11 mouse cellular contexts compared by ENCODE assay signal in genomic region chr11:57954510-57955184, GRCm38 (mm10). TPM values are rescaled to one million over a fixed set of nuclear protein-coding genes. Genes with fewer than 3 reads are reported as not detected.
DNase-seq lines count a peak whose midpoint lies in the region; ATAC-seq and TF ChIP-seq lines count a peak whose summit lies in the region.
"Had no signal": no experiment of that assay in that cellular context is flagged by ENCODE, and none has a peak within 500 bp of the region (broad histone marks: within the 10 kb centered on the region; RNA-seq: fewer than 3 reads in every experiment).

No protein-coding gene starts in this region.

- H3K4me3 ChIP-seq in forebrain, embryonic 10.5 days: no peak overlapping the region
- no peak overlapping the region for H3K4me3 ChIP-seq in forebrain, postnatal 0 days (ENCODE audit: low read depth, low read length)
- H3K4me3 ChIP-seq: forebrain, embryonic 15.5 days had no signal

- 81% methylated on average over 10 of the region's 10 CpGs for WGBS in forebrain, embryonic 10.5 days
- WGBS in forebrain, postnatal 0 days: 81% methylated on average over 10 of the region's 10 CpGs

- peak overlapping the region; percentile 2; the same call in 1 of the 2 replicates for H3K27ac ChIP-seq in forebrain, embryonic 10.5 days
- no peak overlapping the region for H3K27ac ChIP-seq in forebrain, postnatal 0 days (ENCODE audit: low read depth, low read length)
- H3K27ac ChIP-seq: forebrain, embryonic 15.5 days had no signal

- no peaks in the 10 kb centered on the region for H3K27me3 ChIP-seq in forebrain, embryonic 10.5 days (ENCODE audit: poor library complexity, severe bottlenecking)
- no peaks in the 10 kb centered on the region for H3K27me3 ChIP-seq in forebrain, postnatal 0 days (ENCODE audit: insufficient read depth, low read length)
- H3K27me3 ChIP-seq: forebrain, embryonic 15.5 days had no signal

- no peak overlapping the region for H3K9ac ChIP-seq in forebrain, postnatal 0 days
- H3K9ac ChIP-seq: forebrain, embryonic 15.5 days had no signal

- TF ChIP-seq CTCF in forebrain, postnatal 0 days (IDR thresholded peaks at IDR 0.05; ENCODE audit: low read depth): no peak

- ATAC-seq in forebrain, postnatal 0 days: no peak
- ATAC-seq in CD4-positive, CD25-positive, alpha-beta regulatory T cell, adult 4 months: peak; percentile 37
- ATAC-seq in inflammation-experienced regulatory T-cells, adult 6 months: peak; percentile 39
- ATAC-seq: forebrain, embryonic 15.5 days had no signal

- H3K4me2 ChIP-seq in forebrain, postnatal 0 days (ENCODE audit: low read depth): no peak overlapping the region
- H3K4me2 ChIP-seq: forebrain, embryonic 15.5 days had no signal

- no peak for DNase-seq in forebrain, embryonic 10.5 days (ENCODE audit: extremely low spot score, low spot score)
- no peak for DNase-seq in forebrain, postnatal 0 days
- peak; percentile 21 to 50 for DNase-seq in natural killer cell, adult 2 months (ENCODE audit: low spot score in 2 of 2)
- DNase-seq in neural tube, embryonic 10.5 days (ENCODE audit: extremely low spot score, low spot score): no peak
- DNase-seq in ovary, adult 18-20 months (ENCODE audit: low spot score): no peak
- no peak for DNase-seq in left cerebral cortex, adult 8-10 months (ENCODE audit: low spot score in 2 of 2)
- DNase-seq: kidney, adult 11 months; layer of hippocampus, postnatal 36 days had no signal

- no peaks in the 10 kb centered on the region for H3K4me1 ChIP-seq in forebrain, embryonic 10.5 days
- no peaks in the 10 kb centered on the region for H3K4me1 ChIP-seq in forebrain, postnatal 0 days (ENCODE audit: insufficient read depth)
- H3K4me1 ChIP-seq: forebrain, embryonic 15.5 days had no signal

- H3K9me3 ChIP-seq in forebrain, embryonic 10.5 days: no peaks in the 10 kb centered on the region
- no peaks in the 10 kb centered on the region for H3K9me3 ChIP-seq in forebrain, postnatal 0 days (ENCODE audit: low read length)
- H3K9me3 ChIP-seq: forebrain, embryonic 15.5 days had no signal

- no peaks in the 10 kb centered on the region for H3K36me3 ChIP-seq in forebrain, embryonic 10.5 days (replicated peaks)
- H3K36me3 ChIP-seq in forebrain, postnatal 0 days (ENCODE audit: insufficient read depth): no peaks in the 10 kb centered on the region
- H3K36me3 ChIP-seq: forebrain, embryonic 15.5 days had no signal

RNA-seq across cellular contexts. Expression of gene Larp1, which starts 54.2 kb away (rescaled TPM):
- polyA plus RNA-seq in forebrain, embryonic 10.5 days (2016; fragmentation: Nextera tagmentation; extraction: Ambion mirVana): 17.3 and 18.6 TPM in 2 replicates
- 33.0 and 43.9 TPM in 2 replicates for total RNA-seq in forebrain, postnatal 0 days (2014; rRNA removed)
- polyA plus RNA-seq in forebrain, postnatal 0 days (2015; fragmentation: Nextera tagmentation; extraction: Ambion mirVana): 7.6 and 13.3 TPM in 2 replicates
- polyA plus RNA-seq in CD4-positive, CD25-positive, alpha-beta regulatory T cell, adult 4 months (2017; shearing (Covaris generic)): 10 to 100 TPM; 27.0 to 36.1 TPM
- 10 to 100 TPM; 21.0 to 29.3 (median 24.1) TPM for polyA plus RNA-seq in inflammation-experienced regulatory T-cells, adult 6 months (2017; shearing (Covaris generic))
- 10 to 100 TPM; 84.6 to 88.6 (median 86.9) TPM for total RNA-seq in left cerebral cortex, adult 8-10 months (2022)

Comparison
In these comparisons a context has a peak if more than half of its experiments do, and no peak if none do; other contexts are left out.
1. DNase-seq: peak in natural killer cell, adult 2 months (2 of 2); none in forebrain, embryonic 10.5 days (single experiment), forebrain, postnatal 0 days (single experiment), neural tube, embryonic 10.5 days (single experiment), ovary, adult 18-20 months (single experiment) and left cerebral cortex, adult 8-10 months (0 of 2).